Mouse (Mus musculus) megakaryocyte-erythroid progenitor cell, adult 5-6 weeks (primary cell): ENCODE results near the gene Bbs1. TPM values are rescaled to one million over a fixed set of nuclear protein-coding genes. Genes with fewer than 3 reads are reported as not detected.
"Not testable (repeated sequence)": the region's sequence is repeated elsewhere in the genome, so short reads cannot be mapped to it uniquely, and the experiment has no call there.

ENCODE experiments used
- ATAC-seq: replicated peaks from 2 replicates; pipeline ENCODE4 v1.8.0; 2016; ENCODE audit warnings: mild to moderate bottlenecking, inconsistent platforms; ENCODE audit not compliant: severe bottlenecking, poor library complexity, low FRiP score, low TSS enrichment
- total RNA-seq, 2 experiments: library from RNA; stranded (forward) in 1 of 2; stranded (reverse) in 1 of 2; fragments of 200-1000, 215-1000 nt in 1 of 2; fragments of >200 nt in 1 of 2; fragmentation: Nextera tagmentation in 1 of 2; gene quantifications; 2 replicates each; pipeline ENCODE4 v1.2.3; 2014 to 2017

Gene Bbs1
- total RNA-seq (2014; fragmentation: Nextera tagmentation) (1.5 and 2.5 TPM in 2 replicates), total RNA-seq (2017) (0.65 TPM in 1 of 2 replicates, not detected in the other)

GRCm38 (mm10) chr19:4905979-4906794, at the start of gene Bbs1:
Gene Bbs1, minus strand, starts transcription at chr19:4906628.
- peak; percentile 64 for ATAC-seq

GRCm38 (mm10) chr19:4948641-4949040, 42.2 kb upstream of the Bbs1 start:
- ATAC-seq = not testable (repeated sequence)

- ATAC-seq = no peak
Measured at GRCm38 (mm10) chr19:4945540-4945939, 39.1 kb upstream of the Bbs1 start.

- 0 out of 2 replicates have a peak, but pooled peaks have one; percentile 18 for ATAC-seq
Measured at GRCm38 (mm10) chr19:4943253-4943588, 36.8 kb upstream of the Bbs1 start.

- peak; percentile 77 for ATAC-seq
Measured at GRCm38 (mm10) chr19:4942551-4943252, 36.3 kb upstream of the Bbs1 start, which contains the start of gene Peli3. Gene Peli3, minus strand, starts transcription at chr19:4943127.

GRCm38 (mm10) chr19:4937444-4938310, 31.2 kb upstream of the Bbs1 start:
- peak; percentile 39; the same call in 1 of the 2 replicates for ATAC-seq

GRCm38 (mm10) chr19:4936896-4937295, 30.5 kb upstream of the Bbs1 start:
- ATAC-seq = no peak

GRCm38 (mm10) chr19:4928781-4929180, 22.4 kb upstream of the Bbs1 start:
- ATAC-seq = no peak

GRCm38 (mm10) chr19:4927904-4928531, 21.6 kb upstream of the Bbs1 start, which contains the start of gene Dpp3:
Gene Dpp3, minus strand, starts transcription at chr19:4928287.
- peak; percentile 100 for ATAC-seq

GRCm38 (mm10) chr19:4925121-4925860, 18.9 kb upstream of the Bbs1 start:
- ATAC-seq = no peak

GRCm38 (mm10) chr19:4919652-4920051, 13.2 kb upstream of the Bbs1 start:
- ATAC-seq = no peak

GRCm38 (mm10) chr19:4916827-4917226, 10.4 kb upstream of the Bbs1 start:
- ATAC-seq = no peak

- ATAC-seq = no peak
Measured at GRCm38 (mm10) chr19:4915924-4916603, 9.6 kb upstream of the Bbs1 start.

GRCm38 (mm10) chr19:4909376-4909775, 2.9 kb upstream of the Bbs1 start:
- no peak for ATAC-seq

- peak; percentile 63; the same call in 1 of the 2 replicates for ATAC-seq
Measured at GRCm38 (mm10) chr19:4908107-4908506, 1.7 kb upstream of the Bbs1 start.

GRCm38 (mm10) chr19:4899888-4900287, 6.5 kb downstream of the Bbs1 start:
- ATAC-seq = no peak

GRCm38 (mm10) chr19:4898972-4899371, 7.5 kb downstream of the Bbs1 start:
- ATAC-seq = no peak
